Comparison of ENCODE assay signal across 1 mouse cellular context in the genomic region with DNA sequence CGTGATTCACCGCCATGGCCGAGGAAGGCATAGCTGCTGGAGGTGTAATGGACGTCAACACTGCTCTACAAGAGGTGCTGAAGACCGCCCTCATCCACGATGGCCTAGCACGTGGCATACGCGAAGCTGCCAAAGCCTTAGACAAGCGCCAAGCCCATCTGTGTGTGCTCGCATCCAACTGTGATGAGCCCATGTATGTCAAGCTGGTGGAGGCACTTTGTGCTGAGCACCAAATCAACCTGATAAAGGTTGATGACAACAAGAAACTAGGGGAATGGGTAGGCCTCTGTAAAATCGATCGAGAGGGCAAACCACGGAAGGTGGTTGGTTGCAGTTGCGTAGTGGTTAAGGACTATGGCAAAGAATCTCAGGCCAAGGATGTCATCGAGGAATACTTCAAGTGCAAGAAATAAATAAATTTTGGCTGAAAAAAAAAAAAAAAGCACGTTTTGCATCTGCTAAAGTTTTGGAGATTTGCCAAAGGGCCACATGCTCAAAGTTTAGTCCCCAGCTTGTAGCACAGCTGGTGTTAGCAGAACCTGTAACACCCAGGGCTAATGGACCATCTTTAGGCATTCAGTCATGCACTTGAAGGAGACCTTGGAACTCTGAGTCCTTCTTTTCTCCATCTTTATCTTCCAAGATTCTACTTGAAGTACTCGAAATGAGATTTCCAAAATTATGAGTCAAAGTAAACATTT.
A peak's percentile ranks its signal among the peaks of the same experiment; 100 is the strongest.
TF ChIP-seq lines count a peak whose summit lies in the region.

No protein-coding gene starts in this region.

TF ChIP-seq in MEL, 35 proteins besides CTCF, POLR2A, EP300 and RAD21:
- TF ChIP-seq MYC (IDR thresholded peaks at IDR 0.05; ENCODE audit: low read depth, low read length), result peak; percentile 91
- peak; percentile 40; the same call in 1 of the 2 replicates for TF ChIP-seq USF1 (IDR thresholded peaks at IDR 0.05; ENCODE audit: low read depth, low read length)
- TF ChIP-seq MXI1 (IDR thresholded peaks at IDR 0.05; ENCODE audit: low read depth, low read length), result peak; percentile 84; the same call in 1 of the 2 replicates
- 0 out of 2 replicates have a peak, but pooled peaks have one; percentile 14 for TF ChIP-seq SIN3A (IDR thresholded peaks at IDR 0.05; ENCODE audit: low read length)
- peak; percentile 70 for TF ChIP-seq MAX (IDR thresholded peaks at IDR 0.05; ENCODE audit: low read length)
- TF ChIP-seq ZNF384 (IDR thresholded peaks at IDR 0.05; ENCODE audit: low read depth, low read length), result peak; percentile 87
- peak; percentile 72 for TF ChIP-seq ETS1 (IDR thresholded peaks at IDR 0.05; ENCODE audit: low read depth, low read length)
